Mouse (Mus musculus): ENCODE results near the gene Hoxa9. TPM values are rescaled to one million over a fixed set of nuclear protein-coding genes. Genes with fewer than 3 reads are reported as not detected.
A peak's percentile ranks its signal among the peaks of the same experiment; 100 is the strongest.

The Hoxa9 gene
- polyA plus RNA-seq, 1 experiment from 2014 or later, result 58.3 TPM

GRCm38 (mm10) chr6:52239625-52240388 is 8.9 kb upstream of the Hoxa9 start:
- WGBS, result 1% methylated on average over 30 of the region's 30 CpGs
- Histone ChIP-seq H3K9me3 (no peaks in the 10 kb centered on the region), H3K4me3 (peak overlapping the region; percentile 95), H3K4me1 (peaks cover 54% of the 10 kb centered on the region), H3K27me3 (peaks cover 9% of the 10 kb centered on the region; the same call in 1 of the 2 replicates), H3K9ac (peak overlapping the region; percentile 100), H3K27ac (peak overlapping the region; percentile 100), H3K36me3 (0 out of 2 replicates have a peak, but pooled peaks cover 6% of the 10 kb centered on the region), H3K4me2 (replicated peaks) (peak overlapping the region; percentile 75)
- no peak for ATAC-seq (ENCODE audit: low FRiP score, low read depth)

- H3K4me2 ChIP-seq (replicated peaks), result peak overlapping the region; percentile 75
- WGBS, result 2% methylated on average over 7 of the region's 7 CpGs
- no peaks in the 10 kb centered on the region for H3K9me3 ChIP-seq
- H3K4me3 ChIP-seq, result peak overlapping the region; percentile 95
- no peak for ATAC-seq (ENCODE audit: low FRiP score, low read depth)
- peaks cover 9% of the 10 kb centered on the region; the same call in 1 of the 2 replicates for H3K27me3 ChIP-seq
- peak overlapping the region; percentile 100 for H3K9ac ChIP-seq
- peak overlapping the region; percentile 100 for H3K27ac ChIP-seq
- H3K4me1 ChIP-seq, result peaks cover 54% of the 10 kb centered on the region
- H3K36me3 ChIP-seq, result peaks cover 10% of the 10 kb centered on the region; the same call in 1 of the 2 replicates
Measured at GRCm38 (mm10) chr6:52238976-52239375, 8.1 kb upstream of the Hoxa9 start.

GRCm38 (mm10) chr6:52238155-52238545 is 7.3 kb upstream of the Hoxa9 start:
- H3K27ac ChIP-seq, result peak overlapping the region; percentile 100
- ATAC-seq (ENCODE audit: low FRiP score, low read depth), result no peak
- peak overlapping the region; percentile 100 for H3K9ac ChIP-seq
- WGBS, result under 1% methylated on average over 7 of the region's 7 CpGs
- H3K36me3 ChIP-seq, result peaks cover 15% of the 10 kb centered on the region; the same call in 1 of the 2 replicates
- H3K4me3 ChIP-seq, result peak overlapping the region; percentile 95
- peaks cover 9% of the 10 kb centered on the region; the same call in 1 of the 2 replicates for H3K27me3 ChIP-seq
- peaks cover 46% of the 10 kb centered on the region for H3K4me1 ChIP-seq
- peak overlapping the region; percentile 75 for H3K4me2 ChIP-seq (replicated peaks)
- no peaks in the 10 kb centered on the region for H3K9me3 ChIP-seq

GRCm38 (mm10) chr6:52237346-52238154 is 6.7 kb upstream of the Hoxa9 start:
- peak overlapping the region; percentile 100 for H3K27ac ChIP-seq
- H3K4me1 ChIP-seq, result peaks cover 40% of the 10 kb centered on the region
- peaks cover 16% of the 10 kb centered on the region for H3K36me3 ChIP-seq
- ATAC-seq (ENCODE audit: low FRiP score, low read depth), result no peak
- H3K9ac ChIP-seq, result peak overlapping the region; percentile 100
- 2% methylated on average over 10 of the region's 10 CpGs for WGBS
- H3K27me3 ChIP-seq, result peaks cover 6% of the 10 kb centered on the region; the same call in 1 of the 2 replicates
- H3K9me3 ChIP-seq, result no peaks in the 10 kb centered on the region
- H3K4me2 ChIP-seq (replicated peaks), result peak overlapping the region; percentile 75
- H3K4me3 ChIP-seq, result peak overlapping the region; percentile 95

- peak overlapping the region; percentile 100 for H3K27ac ChIP-seq
- ATAC-seq (ENCODE audit: low FRiP score, low read depth), result no peak
- peak overlapping the region; percentile 95 for H3K4me3 ChIP-seq
- H3K9ac ChIP-seq, result peak overlapping the region; percentile 100
- H3K4me1 ChIP-seq, result peaks cover 33% of the 10 kb centered on the region
- H3K36me3 ChIP-seq, result peaks cover 23% of the 10 kb centered on the region
- 7% methylated on average over 3 of the region's 3 CpGs for WGBS
- no peaks in the 10 kb centered on the region for H3K9me3 ChIP-seq
- H3K4me2 ChIP-seq (replicated peaks), result peak overlapping the region; percentile 75
- H3K27me3 ChIP-seq, result peaks cover 3% of the 10 kb centered on the region; the same call in 1 of the 2 replicates
Measured at GRCm38 (mm10) chr6:52236806-52237205, 5.9 kb upstream of the Hoxa9 start.

- H3K27ac ChIP-seq, result peak overlapping the region; percentile 100
- ATAC-seq (ENCODE audit: low FRiP score, low read depth), result no peak
- peaks cover 2% of the 10 kb centered on the region; the same call in 1 of the 2 replicates for H3K27me3 ChIP-seq
- WGBS, result 11% methylated on average over 6 of the region's 6 CpGs
- peaks cover 27% of the 10 kb centered on the region for H3K36me3 ChIP-seq
- H3K4me1 ChIP-seq, result peaks cover 24% of the 10 kb centered on the region
- H3K4me3 ChIP-seq, result peak overlapping the region; percentile 95
- H3K9me3 ChIP-seq, result no peaks in the 10 kb centered on the region
- peak overlapping the region; percentile 100 for H3K9ac ChIP-seq
- H3K4me2 ChIP-seq (replicated peaks), result peak overlapping the region; percentile 75
Measured at GRCm38 (mm10) chr6:52235866-52236265, 5.0 kb upstream of the Hoxa9 start.

- Histone ChIP-seq H3K27ac (peak overlapping the region; percentile 100), H3K36me3 (peaks cover 28% of the 10 kb centered on the region), H3K4me3 (peak overlapping the region; percentile 95), H3K9me3 (no peaks in the 10 kb centered on the region), H3K27me3 (no peaks in the 10 kb centered on the region), H3K4me1 (peaks cover 22% of the 10 kb centered on the region), H3K4me2 (replicated peaks) (peak overlapping the region; percentile 75), H3K9ac (peak overlapping the region; percentile 100)
- 10% methylated on average over 9 of the region's 9 CpGs for WGBS
- no peak for ATAC-seq (ENCODE audit: low FRiP score, low read depth)
Measured at GRCm38 (mm10) chr6:52235267-52235666, 4.4 kb upstream of the Hoxa9 start.

GRCm38 (mm10) chr6:52234428-52235140 is 3.7 kb upstream of the Hoxa9 start:
- under 1% methylated on average over 61 of the region's 68 CpGs for WGBS
- H3K4me1 ChIP-seq, result peaks cover 22% of the 10 kb centered on the region
- H3K4me2 ChIP-seq (replicated peaks), result peak overlapping the region; percentile 75
- peak overlapping the region; percentile 100 for H3K27ac ChIP-seq
- H3K9ac ChIP-seq, result peak overlapping the region; percentile 100
- H3K36me3 ChIP-seq, result peaks cover 33% of the 10 kb centered on the region
- ATAC-seq (ENCODE audit: low FRiP score, low read depth), result peak; percentile 68
- H3K27me3 ChIP-seq, result no peaks in the 10 kb centered on the region
- peak overlapping the region; percentile 95 for H3K4me3 ChIP-seq
- H3K9me3 ChIP-seq, result no peaks in the 10 kb centered on the region

GRCm38 (mm10) chr6:52233546-52234427 is 2.9 kb upstream of the Hoxa9 start:
- H3K4me3 ChIP-seq, result peak overlapping the region; percentile 95
- peak overlapping the region; percentile 75 for H3K4me2 ChIP-seq (replicated peaks)
- peak; percentile 45 for ATAC-seq (ENCODE audit: low FRiP score, low read depth)
- H3K27ac ChIP-seq, result peak overlapping the region; percentile 100
- no peaks in the 10 kb centered on the region for H3K9me3 ChIP-seq
- WGBS, result under 1% methylated on average over 70 of the region's 70 CpGs
- peak overlapping the region; percentile 100 for H3K9ac ChIP-seq
- H3K4me1 ChIP-seq, result peaks cover 22% of the 10 kb centered on the region
- no peaks in the 10 kb centered on the region for H3K27me3 ChIP-seq
- peaks cover 35% of the 10 kb centered on the region for H3K36me3 ChIP-seq

GRCm38 (mm10) chr6:52232984-52233545 is 2.2 kb upstream of the Hoxa9 start:
- no peak for ATAC-seq (ENCODE audit: low FRiP score, low read depth)
- peaks cover 22% of the 10 kb centered on the region for H3K4me1 ChIP-seq
- peak overlapping the region; percentile 100 for H3K9ac ChIP-seq
- 1% methylated on average over 23 of the region's 23 CpGs for WGBS
- peak overlapping the region; percentile 75 for H3K4me2 ChIP-seq (replicated peaks)
- no peaks in the 10 kb centered on the region for H3K9me3 ChIP-seq
- H3K27me3 ChIP-seq, result no peaks in the 10 kb centered on the region
- H3K36me3 ChIP-seq, result peaks cover 35% of the 10 kb centered on the region
- peak overlapping the region; percentile 95 for H3K4me3 ChIP-seq
- peak overlapping the region; percentile 100 for H3K27ac ChIP-seq

All from limb, embryonic 13.5 days (tissue).